Mouse (Mus musculus) ES-E14 (cell line): ENCODE data around the gene Aldh3a1.

Experiments
- CHD2 ChIP-seq: IDR thresholded peaks from 2 replicates; pipeline ENCODE4 v1.6.1; 2014; ENCODE audit warnings: mild to moderate bottlenecking, low read depth, low read length, inconsistent platforms
- HCFC1 ChIP-seq: IDR thresholded peaks from 2 replicates; pipeline ENCODE4 v1.6.1; 2012; ENCODE audit warnings: low read length, inconsistent platforms, borderline replicate concordance; ENCODE audit not compliant: insufficient read depth
- ZNF384 ChIP-seq: IDR thresholded peaks from 2 replicates; pipeline ENCODE4 v1.6.1; 2012; ENCODE audit warnings: low read depth, low read length, inconsistent platforms

DNA sequence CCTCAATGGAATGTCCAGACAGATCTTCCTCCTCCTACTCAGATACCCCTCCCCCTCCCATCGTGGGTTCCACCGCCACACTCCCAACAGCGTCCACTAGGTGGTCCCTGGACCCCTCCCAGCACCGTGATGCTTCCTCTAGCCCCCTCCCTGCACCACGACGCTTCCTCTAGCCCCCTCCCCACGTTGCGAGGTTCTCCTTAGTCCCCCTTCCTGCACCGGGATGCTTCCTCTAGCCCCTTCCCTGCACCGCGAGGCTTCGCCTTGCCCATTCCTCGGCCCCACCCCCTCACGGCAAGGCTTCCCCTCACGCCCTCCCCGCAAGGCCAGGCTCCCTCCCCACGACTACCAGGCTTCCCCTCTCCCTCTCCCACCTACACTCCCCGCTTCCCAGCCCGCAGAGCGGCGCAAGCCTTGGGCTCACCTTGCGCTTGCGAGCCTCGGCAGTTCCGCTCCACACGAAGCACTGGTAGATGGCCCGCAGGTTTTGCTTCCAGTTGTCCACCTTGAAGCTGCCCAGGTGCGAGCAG lies 33.0 kb upstream of the Aldh3a1 start:
- TF ChIP-seq ZNF384 = no peak
- no peak for TF ChIP-seq CHD2
- no peak for TF ChIP-seq HCFC1
